Mouse (Mus musculus) kidney, postnatal 25 days (tissue): Measurements from ENCODE around the gene Btnl1.

ENCODE experiments used
- DNase-seq, 2 experiments: peaks; one replicate each; pipeline ENCODE4 v3.0.0; 2021; ENCODE audit warnings: mixed read lengths in 2 of 2

Gene Btnl1

DNA sequence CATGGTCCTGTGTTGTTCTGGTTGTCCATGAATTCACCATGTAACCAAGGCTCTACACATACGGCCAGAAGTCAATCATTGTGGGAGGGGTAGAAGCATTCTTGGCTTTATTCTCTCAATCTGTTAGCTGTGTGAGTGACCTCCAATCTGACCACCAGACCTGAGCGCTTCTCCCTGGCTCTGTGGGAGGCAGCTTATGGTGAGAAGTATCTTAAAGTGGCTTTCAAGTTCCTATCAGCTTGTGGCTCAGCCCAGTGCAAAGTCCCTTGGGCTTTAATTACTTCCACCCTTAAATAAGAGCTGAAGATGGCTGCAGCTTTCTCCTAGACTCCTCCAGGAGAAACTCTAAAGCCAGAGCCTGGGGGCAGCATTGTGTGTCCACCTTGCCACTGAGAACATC lies at the start of gene Btnl1:
Gene Btnl1, plus strand, starts transcription at position 286 of the 400 bp plus-strand sequence.
- DNase-seq, result no peak

GRCm38 (mm10) chr17:34329807-34330206 lies 47.1 kb upstream of the Btnl1 start:
- DNase-seq, result no peak

- DNase-seq, result no peak
These were observed 45.7 kb upstream of the Btnl1 start for GRCm38 (mm10) chr17:34331200-34331599.

GRCm38 (mm10) chr17:34340619-34341402 lies 36.1 kb upstream of the Btnl1 start:
- DNase-seq, result no peak

- DNase-seq, result no peak
These were observed 32.0 kb upstream of the Btnl1 start for GRCm38 (mm10) chr17:34344882-34345281.

GRCm38 (mm10) chr17:34345486-34345885 lies 31.4 kb upstream of the Btnl1 start:
- DNase-seq, result no peak

- no peak for DNase-seq
These were observed 30.9 kb upstream of the Btnl1 start for GRCm38 (mm10) chr17:34346041-34346440.

DNA sequence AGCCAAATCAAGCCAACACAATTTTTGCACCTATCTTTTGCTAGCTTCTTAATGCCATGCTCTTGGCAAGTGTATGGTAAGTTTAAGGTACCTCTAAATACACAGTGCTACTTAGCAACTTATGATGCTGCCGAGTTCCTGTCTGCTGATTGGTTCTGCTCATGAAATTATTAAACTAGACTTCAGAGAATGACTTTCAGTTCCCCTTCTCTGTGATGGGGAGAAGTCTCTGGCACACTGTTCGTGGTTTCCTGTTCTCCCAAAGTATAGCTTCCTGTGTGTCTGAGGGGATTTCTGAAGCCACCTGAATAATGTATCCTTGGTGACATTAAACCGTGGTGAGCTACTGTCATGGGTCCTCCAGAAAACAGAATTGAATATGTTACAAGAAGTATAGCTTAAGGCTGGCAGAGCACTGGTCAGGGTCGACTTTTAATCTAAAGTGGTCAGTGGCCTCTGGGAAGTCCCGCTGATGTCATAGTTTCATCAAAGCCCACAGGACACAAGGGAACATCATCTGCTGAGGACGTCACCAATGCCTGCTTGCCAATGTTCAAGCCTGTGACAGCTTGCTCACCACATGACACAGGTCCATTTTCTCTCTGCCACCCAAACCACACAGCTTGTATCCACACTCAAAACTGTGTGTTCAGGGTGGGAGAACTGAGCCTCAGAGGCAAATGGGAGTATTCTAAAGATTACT lies 29.2 kb upstream of the Btnl1 start:
- peak in 1 of 2 experiments; percentile 51 for DNase-seq

DNA sequence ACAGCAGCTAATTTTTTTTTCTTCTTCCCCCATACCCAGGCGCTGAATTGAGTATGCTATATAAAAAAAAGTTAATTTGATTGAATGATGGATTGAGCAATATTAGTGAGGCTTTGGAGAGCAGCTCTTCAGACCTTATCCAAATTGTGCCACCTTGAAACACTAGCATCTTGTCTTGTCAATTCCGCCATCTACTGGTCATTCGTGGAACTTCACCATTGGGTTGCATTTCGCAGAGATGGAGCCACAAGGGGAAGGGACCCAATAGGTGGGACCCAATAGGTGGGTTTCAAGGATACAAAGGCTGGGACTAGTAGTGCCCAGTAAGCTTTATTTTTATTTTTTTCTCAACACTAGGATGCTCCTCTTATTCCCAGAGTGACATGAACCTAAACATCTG lies 27.5 kb upstream of the Btnl1 start:
- peak; percentile 56 to 88 for DNase-seq

GRCm38 (mm10) chr17:34354539-34354938 lies 22.4 kb upstream of the Btnl1 start, which contains the start of gene Btnl2:
Gene Btnl2, plus strand, starts transcription at chr17:34354822.
- no peak for DNase-seq

GRCm38 (mm10) chr17:34354940-34355339 lies 22.0 kb upstream of the Btnl1 start:
- no peak for DNase-seq

DNA sequence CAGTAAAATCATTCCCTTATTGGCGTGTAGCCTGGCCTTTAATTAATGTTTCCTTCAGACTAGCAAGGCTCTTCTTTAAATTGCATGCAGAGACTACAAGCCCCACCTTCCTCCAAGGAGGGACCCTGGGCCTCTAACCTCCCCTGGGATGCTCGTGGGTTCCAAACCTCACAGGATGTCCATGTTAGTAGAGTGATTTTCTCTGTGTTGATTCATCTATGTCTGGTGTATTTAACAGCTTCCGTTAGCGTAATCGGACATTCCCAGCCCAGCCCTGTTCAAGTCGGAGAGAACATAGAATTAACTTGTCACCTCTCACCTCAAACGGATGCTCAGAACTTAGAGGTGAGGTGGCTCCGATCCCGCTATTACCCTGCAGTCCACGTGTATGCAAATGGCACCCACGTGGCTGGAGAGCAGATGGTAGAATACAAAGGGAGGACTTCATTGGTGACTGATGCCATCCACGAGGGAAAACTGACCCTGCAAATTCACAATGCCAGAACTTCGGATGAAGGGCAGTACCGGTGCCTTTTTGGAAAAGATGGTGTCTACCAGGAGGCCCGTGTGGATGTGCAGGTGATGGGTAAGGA lies 13.9 kb upstream of the Btnl1 start:
- DNase-seq, result no peak

DNA sequence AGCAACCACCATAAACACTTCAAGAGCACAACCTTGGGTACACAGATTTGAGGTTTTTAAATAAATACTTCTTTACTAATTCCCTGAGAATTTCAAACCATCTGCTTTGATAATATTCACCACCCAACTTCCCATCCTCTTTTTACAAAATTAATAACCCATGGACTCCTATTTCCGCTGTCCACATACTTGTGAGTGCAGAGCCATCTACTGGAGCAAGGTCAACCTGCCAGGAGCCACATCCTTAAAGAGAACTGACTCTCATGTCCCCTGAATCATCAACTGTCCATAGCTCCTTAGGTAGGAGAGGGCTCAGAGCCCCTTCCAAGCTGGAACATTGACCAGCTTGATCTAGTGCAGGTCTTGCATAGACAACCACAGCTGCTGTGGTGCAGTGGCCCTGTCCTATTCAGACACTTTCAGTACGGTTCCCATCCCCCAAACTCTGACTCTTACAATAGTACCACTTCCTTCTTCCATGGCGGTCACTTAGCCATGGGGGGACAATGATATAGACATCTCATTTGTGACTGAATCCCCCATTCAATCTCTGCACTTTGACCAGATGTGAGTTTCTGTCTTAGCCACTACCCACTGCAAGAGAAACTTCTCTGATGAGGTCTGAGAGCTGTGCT lies 13.1 kb upstream of the Btnl1 start:
- no peak for DNase-seq

DNA sequence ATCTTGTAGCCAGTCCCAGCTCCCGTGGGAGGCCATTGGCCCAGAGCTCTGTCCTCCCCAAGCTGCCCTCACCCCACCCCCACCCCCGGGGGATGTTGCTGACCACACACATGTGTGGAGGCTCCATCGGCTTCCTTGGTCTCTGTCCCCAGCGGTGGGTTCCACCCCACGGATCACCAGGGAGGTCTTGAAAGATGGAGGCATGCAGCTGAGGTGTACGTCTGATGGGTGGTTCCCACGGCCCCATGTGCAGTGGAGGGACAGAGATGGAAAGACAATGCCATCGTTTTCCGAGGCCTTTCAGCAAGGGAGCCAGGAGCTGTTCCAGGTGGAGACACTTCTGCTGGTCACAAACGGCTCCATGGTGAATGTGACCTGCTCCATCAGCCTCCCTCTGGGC lies 11.9 kb upstream of the Btnl1 start:
- no peak for DNase-seq

- DNase-seq, result no peak
These were observed 6.4 kb upstream of the Btnl1 start for GRCm38 (mm10) chr17:34370563-34370962.

DNA sequence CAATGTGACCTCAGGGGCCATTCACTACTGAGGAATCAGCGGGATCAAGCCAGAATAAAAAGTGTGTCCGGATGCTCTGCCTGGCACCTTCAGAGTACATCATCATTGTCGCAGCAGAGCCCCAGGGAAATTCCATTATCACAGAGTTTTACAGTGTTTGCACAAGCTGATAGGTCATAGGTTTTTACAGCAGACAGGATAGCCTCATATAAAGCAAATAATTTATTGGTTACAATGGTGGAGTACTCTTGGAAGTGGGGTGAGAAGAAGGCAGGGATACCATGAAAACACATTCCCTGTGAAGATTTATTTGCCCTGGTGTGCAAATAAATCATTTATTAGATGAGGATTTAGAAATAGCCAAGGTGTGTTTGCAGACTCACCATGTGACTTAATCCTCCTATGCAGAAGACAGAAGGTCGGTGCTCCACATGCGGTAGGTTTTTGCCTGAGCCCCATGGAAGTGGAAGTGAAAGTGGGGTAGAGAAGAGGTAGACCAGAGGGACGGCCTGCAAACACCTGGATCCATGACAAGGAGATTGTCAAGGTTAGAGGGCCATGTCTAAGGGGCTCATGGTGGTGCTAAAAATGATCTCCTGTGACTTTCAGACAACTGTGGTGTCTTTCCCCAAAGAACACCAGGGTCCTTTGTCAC lies 3.8 kb upstream of the Btnl1 start:
- no peak for DNase-seq

DNA sequence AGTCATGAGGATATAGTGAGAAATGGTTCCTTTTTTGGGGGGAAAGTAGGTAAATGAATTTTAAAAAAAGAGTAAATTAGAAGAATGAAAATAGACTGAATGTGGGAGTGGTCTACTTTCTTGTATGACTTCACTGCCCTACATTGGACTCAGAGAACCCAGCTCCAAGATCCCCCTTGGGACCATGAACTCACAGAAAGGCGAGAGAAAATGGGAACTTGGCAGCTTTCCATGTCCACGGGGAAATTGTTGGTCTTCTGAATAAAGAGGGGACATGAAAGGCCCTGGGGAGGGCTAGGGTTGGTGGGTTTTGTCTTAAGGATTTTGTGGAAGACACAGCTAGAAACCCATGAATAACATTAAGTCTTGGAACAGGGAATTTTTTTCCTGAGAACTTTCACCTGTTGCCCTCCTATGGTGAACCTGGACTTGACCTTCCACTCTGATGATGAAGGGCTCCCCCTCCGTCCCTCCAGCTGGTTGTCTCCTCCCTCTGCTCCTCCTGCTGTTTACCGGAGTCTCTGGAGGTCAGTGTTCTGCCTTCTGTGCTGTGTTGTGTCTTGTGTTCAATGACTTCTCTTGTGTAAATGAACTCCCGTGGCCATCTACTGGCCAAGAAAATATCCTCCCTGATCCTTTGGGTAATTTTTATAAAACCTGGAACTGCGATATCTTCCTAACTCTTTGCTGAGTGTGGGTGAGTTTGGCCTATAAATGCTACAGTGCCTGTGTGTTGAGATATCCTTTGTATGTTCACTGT lies 698 bp downstream of the Btnl1 start:
- no peak for DNase-seq

DNA sequence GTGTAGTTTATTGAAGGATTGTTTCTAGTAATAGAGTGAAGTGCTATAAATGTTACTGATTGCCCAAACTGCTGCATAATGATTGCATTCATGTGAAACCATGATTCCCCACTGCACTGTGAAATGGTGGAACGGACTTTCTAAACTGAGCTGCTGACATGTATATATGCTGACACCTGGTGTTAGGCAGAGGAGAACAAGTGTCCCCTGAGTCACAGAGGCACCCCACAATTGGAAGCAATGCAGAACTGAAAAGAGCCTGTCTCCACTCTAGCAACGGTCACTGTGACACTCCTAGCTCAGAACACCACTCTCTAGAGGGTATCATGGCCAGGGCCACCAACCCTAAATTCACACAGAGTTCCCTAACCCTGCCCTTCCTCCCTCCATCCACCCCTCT lies 1.8 kb downstream of the Btnl1 start:
- DNase-seq, result no peak

- DNase-seq, result no peak
These were observed 2.5 kb downstream of the Btnl1 start for GRCm38 (mm10) chr17:34379451-34379850.

DNA sequence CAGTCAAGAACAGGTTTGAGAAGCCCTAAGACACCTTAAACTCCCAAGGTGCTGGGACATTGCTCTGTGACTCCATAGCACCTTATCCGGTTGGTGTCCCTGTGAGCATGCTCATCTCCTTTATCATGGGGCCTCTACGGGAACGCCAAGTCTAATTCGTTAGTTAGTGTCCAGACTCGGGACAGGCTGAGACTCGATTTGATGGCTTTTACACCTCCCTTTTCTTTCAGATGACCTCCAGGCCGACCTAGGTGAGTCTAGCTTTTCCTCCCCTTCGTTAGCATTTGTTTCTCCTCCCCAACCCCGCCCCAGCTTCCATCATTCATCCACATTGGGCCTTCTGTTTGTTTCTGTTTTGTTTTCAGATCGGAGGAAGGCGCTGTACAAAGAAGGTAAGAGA lies 4.9 kb downstream of the Btnl1 start:
- DNase-seq, result no peak

DNA sequence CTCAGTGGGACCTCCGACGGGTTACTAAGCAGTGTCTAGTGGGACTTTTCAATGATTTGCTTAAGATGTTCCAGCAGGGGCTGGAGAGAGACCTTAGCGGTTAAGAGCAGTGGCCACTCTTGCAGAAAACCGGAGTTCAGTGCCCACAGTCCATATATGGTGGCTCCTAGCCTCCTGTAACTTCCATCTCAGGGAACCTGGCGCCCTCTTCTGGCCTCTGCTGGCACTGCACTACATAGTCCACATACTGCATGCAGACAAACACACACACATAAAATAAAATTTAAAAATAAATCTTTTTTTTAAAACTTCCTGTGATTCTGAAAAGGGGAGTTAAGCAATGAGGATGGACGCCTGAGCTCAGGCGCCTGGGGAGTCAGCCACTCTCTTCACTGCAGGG lies 6.3 kb downstream of the Btnl1 start:
- DNase-seq, result peak in 1 of 2 experiments; percentile 11

DNA sequence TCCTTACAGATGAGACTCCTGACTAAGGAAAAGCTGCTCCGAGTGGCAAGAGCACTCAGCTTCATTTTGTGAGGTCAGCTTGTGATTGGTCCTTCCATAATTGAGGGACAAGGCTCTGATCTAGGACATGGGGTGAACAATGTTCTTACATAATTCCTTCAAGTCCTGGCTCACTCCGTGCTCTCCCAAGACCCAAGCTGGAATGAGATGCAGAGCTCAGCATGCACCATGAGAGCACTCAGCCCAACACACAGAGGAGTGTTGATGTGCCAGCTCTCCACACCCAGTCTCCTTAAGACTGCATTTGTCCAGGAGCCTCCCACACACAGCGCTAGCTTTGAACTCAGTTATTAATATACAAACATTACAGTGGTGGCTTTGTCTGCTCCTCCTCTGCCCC lies 7.8 kb downstream of the Btnl1 start:
- no peak for DNase-seq
